Mouse (Mus musculus) midbrain, embryonic 10.5 days (tissue): ENCODE results near the gene Bicd2. TPM values are rescaled to one million over a fixed set of nuclear protein-coding genes. Genes with fewer than 3 reads are reported as not detected.

ENCODE experiments used
- DNase-seq: peaks from one replicate; pipeline ENCODE4 v3.0.0-alpha.2; 2017; ENCODE audit warnings: low spot score
- H3K27ac ChIP-seq: fragments of 300-500 bp; sonication (generic); replicated peaks from 2 replicates; pipeline ENCODE4 v1.5.1; 2016; ENCODE audit warnings: mild to moderate bottlenecking
- H3K27me3 ChIP-seq: fragments of 300-500 bp; sonication (generic); 2 replicates; pipeline ENCODE4 v1.6.1; 2016; ENCODE audit warnings: low read depth, mild to moderate bottlenecking; ENCODE audit not compliant: poor library complexity, severe bottlenecking
- H3K36me3 ChIP-seq: fragments of 300-500 bp; sonication (generic); 2 replicates; pipeline ENCODE4 v1.6.1; 2016; ENCODE audit warnings: mild to moderate bottlenecking, moderate library complexity
- H3K4me1 ChIP-seq: fragments of 300-500 bp; sonication (generic); 2 replicates; pipeline ENCODE4 v1.6.1; 2016
- H3K4me3 ChIP-seq: fragments of 300-500 bp; sonication (generic); 2 replicates; pipeline ENCODE4 v1.5.1; 2016; ENCODE audit warnings: mild to moderate bottlenecking, moderate library complexity
- H3K9me3 ChIP-seq: fragments of 300-500 bp; sonication (generic); replicated peaks from 2 replicates; pipeline ENCODE4 v1.6.1; 2016; ENCODE audit warnings: mild to moderate bottlenecking
- WGBS: fragments of 180-500 bp; shearing (Covaris S2); methylation state at CpG from one replicate; pipeline ENCODE4 v1.1.7; 2016; 5-methylcytosine and 5-hydroxymethylcytosine counted together
- polyA plus RNA-seq: library from polyadenylated mRNA; unstranded; fragments of >200 nt; fragmentation: Nextera tagmentation; extraction: Ambion mirVana; gene quantifications from 2 replicates; pipeline ENCODE4 v1.2.1, GENCODE M21; 2016

Gene Bicd2
- polyA plus RNA-seq, result 29.7 and 33.9 TPM in 2 replicates

DNA sequence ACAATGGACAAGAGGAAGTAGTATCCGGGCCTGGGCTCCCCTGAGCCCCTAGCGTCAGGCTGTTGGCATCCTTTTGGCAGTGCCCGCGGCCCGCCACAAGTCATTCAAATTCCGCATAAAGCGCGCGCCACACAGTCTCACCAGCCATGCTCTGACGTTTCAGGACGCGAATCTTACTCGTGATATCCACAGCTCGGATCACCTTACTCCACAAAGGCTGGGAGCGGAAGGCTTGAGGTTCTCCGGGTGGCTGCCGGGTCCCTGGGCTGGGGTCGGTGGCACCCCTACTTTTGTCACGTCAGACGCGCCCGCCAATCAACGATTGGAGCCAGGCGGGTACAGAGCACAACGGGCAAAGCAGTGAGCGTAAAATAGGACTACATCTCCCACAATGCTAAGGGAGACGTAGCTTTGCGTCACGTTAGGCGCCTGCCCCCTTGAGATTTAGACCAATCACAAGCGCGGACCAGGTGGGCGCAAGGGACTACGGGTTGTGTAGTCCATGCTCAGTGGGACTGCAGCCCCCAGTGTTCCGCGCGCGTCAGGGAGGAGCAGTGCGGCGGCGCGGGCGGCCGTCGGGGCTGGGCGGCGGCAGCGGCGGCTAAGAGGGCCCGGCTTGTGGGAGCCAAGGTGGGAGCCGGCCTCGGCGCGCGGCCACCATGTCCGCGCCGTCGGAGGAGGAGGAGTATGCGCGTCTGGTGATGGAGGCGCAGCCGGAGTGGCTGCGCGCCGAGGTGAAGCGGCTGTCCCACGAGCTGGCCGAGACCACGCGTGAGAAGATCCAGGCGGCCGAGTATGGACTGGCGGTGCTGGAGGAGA, at the start of gene Bicd2:
Bicd2 (plus strand) TSS at position 574 of the 819 bp plus-strand sequence.
- no peaks in the 10 kb centered on the region for H3K9me3 ChIP-seq
- under 1% methylated on average over 74 of the region's 74 CpGs for WGBS
- peaks cover 52% of the 10 kb centered on the region for H3K4me1 ChIP-seq
- no peaks in the 10 kb centered on the region for H3K27me3 ChIP-seq
- H3K36me3 ChIP-seq, result no peaks in the 10 kb centered on the region
- H3K27ac ChIP-seq, result peak within 1 kb of the TSS; percentile 92
- H3K4me3 ChIP-seq, result peak within 1 kb of the TSS; percentile 94
- DNase-seq, result peak; percentile 96

DNA sequence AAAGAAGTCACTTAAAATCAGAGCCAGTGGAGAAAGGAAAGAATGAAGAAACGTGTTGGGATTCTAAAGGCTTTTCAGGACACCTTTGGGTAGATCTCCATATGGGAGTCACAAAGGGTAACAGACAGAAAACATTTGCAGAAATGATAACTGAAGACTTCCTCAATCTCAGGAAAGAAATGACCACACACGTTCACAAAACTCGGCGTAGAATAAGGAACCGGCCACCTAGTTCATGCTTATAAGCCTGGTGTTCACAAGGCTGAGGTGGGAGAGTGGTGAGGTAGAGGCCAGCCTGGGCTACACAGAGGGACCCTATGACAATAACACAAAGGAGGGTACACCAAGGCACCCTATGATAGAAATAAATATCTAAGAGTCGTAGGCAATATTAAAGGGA, 49.4 kb upstream of the Bicd2 start:
- Histone ChIP-seq H3K9me3 (peaks cover 6% of the 10 kb centered on the region; the same call in 1 of the 2 replicates), H3K27ac (no peak overlapping the region), H3K27me3 (no peaks in the 10 kb centered on the region), H3K4me1 (no peaks in the 10 kb centered on the region), H3K4me3 (no peak overlapping the region), H3K36me3 (peaks cover 27% of the 10 kb centered on the region)
- WGBS, result 92% methylated on average over 6 of the region's 6 CpGs
- no peak for DNase-seq

DNA sequence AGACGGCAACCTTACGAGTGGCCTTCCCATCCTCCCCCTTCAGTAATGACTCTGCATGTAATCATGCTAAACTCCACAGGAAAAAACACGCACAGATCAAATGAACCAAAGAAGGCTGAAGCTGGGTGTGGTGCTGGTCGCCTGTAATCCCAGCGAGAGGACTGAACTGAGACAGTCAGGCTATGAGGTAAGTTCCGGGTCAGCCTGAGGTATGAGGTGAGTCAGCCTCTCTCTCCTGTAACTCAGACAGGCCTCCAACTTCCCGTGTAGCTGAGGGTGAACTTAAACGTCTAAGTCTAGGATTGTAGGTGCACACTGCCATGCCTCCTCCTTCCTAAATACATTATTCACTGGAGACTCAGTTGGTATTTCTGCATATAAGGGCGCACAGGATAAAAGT, 47.3 kb upstream of the Bicd2 start:
- 85% methylated on average over 9 of the region's 9 CpGs for WGBS
- H3K4me1 ChIP-seq, result no peaks in the 10 kb centered on the region
- H3K9me3 ChIP-seq, result peaks cover 6% of the 10 kb centered on the region; the same call in 1 of the 2 replicates
- H3K27ac ChIP-seq, result no peak overlapping the region
- no peak overlapping the region for H3K4me3 ChIP-seq
- no peak for DNase-seq
- peaks cover 19% of the 10 kb centered on the region; the same call in 1 of the 2 replicates for H3K36me3 ChIP-seq
- H3K27me3 ChIP-seq, result no peaks in the 10 kb centered on the region

DNA sequence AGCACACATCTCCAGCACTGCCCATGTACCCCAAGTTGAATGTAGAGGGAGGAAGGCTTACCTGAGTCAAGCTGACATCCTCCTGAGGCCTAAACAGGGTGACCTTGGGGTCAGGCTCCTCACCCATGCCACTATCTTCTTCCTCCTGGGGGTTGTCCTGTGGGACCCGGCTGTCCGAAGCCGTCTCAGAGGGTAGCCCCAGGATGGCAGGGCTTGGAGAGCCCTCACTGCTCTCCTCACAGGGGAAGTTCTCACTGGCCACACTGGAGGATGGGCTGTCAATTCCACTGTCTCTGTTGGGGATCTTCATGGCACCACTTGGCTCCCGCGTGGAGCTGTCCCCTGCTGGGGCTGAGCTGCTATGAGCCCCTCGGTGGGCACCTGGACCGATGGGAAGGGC, 45.1 kb upstream of the Bicd2 start:
- no peak overlapping the region for H3K27ac ChIP-seq
- H3K9me3 ChIP-seq, result peaks cover 6% of the 10 kb centered on the region; the same call in 1 of the 2 replicates
- DNase-seq, result no peak
- H3K4me1 ChIP-seq, result no peaks in the 10 kb centered on the region
- H3K4me3 ChIP-seq, result no peak overlapping the region
- WGBS, result 83% methylated on average over 7 of the region's 7 CpGs
- H3K36me3 ChIP-seq, result peaks cover 19% of the 10 kb centered on the region; the same call in 1 of the 2 replicates
- no peaks in the 10 kb centered on the region for H3K27me3 ChIP-seq

DNA sequence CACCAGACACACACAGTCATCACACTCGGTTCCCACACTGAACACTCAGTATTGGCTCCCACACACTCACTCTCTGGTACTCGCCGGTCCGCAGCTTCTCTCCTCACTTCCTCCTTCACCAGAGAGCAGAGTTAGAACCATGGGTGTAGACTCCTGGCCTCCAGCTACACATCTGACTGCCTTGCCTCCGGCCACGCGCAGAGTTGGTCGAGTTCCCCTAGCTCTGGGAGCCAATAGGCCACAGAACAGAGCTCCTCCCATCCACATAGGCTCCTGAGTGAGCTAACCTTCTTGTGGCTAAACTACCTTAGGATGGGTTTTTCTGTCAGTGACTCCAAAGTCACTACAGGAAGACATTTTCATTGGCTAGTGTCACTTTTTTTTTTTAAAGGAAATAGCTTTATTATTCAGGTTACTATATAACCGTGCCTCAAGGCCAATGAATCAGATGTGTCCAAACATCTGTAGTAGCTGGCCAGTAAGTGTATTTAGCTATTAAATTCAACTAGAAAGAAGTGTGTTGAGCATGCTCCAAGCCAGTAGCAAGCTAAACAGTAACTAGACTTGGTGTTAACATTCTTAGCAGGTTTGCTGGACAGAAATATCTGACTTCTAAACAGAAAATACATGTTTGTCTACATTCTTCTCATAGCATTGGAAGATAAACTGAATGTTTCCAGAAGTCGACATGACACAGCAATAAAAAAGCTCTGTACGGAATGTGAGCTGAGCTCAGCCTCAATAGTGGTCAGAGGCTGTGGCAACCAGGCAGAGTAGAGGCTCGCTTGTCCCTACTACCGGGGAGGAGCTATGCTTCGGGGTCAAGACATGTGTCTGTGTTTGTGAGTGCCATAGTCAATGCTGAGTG, 42.6 kb upstream of the Bicd2 start:
- WGBS, result 87% methylated on average over 14 of the region's 14 CpGs
- no peaks in the 10 kb centered on the region for H3K27me3 ChIP-seq
- DNase-seq, result no peak
- H3K27ac ChIP-seq, result no peak overlapping the region
- H3K9me3 ChIP-seq, result no peaks in the 10 kb centered on the region
- H3K36me3 ChIP-seq, result peaks cover 7% of the 10 kb centered on the region; the same call in 1 of the 2 replicates
- H3K4me3 ChIP-seq, result no peak overlapping the region
- H3K4me1 ChIP-seq, result no peaks in the 10 kb centered on the region

DNA sequence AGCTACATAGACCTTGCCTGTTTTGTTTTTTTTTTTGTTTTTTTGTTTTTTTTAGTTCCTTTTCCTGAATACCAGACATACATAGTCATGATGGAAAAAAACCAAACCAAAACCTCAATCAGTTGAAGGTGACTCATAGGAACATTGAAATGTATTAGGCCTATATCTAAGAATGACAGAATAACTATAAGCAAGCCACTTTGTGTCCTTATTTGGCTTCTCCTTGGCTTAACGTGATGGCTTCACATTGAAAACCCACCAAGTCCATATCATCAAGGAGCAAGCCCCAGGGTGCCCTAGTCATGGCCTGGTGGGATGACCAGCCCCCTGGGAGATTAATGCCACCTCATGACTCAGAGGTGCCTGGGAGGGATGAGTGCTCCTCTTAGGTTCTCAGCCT, 40.6 kb upstream of the Bicd2 start:
- 81% methylated on average over 1 of the region's 1 CpGs for WGBS
- Histone ChIP-seq H3K27ac (no peak overlapping the region), H3K27me3 (no peaks in the 10 kb centered on the region), H3K36me3 (peaks cover 7% of the 10 kb centered on the region; the same call in 1 of the 2 replicates), H3K9me3 (no peaks in the 10 kb centered on the region), H3K4me3 (no peak overlapping the region), H3K4me1 (no peaks in the 10 kb centered on the region)
- DNase-seq, result no peak

DNA sequence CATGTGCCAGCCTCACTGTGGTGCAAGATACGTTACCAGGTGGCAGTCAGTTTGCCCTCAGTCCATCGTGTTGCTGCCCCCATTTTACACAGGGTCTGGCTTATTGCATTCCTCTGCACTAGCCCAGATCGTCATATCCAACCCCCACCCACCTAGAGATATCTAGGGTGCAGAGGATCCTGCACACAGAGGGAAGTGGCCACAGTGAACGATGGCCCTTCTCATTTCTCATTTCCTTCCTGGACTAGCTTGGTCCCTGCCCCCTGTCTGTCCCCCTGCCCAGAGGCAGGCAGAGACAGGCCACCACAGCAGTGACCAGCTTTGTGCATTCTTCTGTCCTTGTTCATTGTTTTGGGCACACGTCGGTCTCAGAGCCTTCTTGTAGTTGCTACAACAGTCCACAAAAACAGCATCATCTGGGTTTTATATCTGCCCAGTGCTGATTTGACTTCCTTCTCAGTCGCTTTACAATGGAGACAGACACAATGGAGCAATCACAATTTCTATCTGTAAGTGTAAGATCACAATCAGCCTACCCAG, 34.5 kb upstream of the Bicd2 start:
- H3K36me3 ChIP-seq, result 0 out of 2 replicates have a peak, but pooled peaks cover 3% of the 10 kb centered on the region
- no peak for DNase-seq
- no peaks in the 10 kb centered on the region for H3K9me3 ChIP-seq
- WGBS, result 74% methylated on average over 7 of the region's 7 CpGs
- H3K4me3 ChIP-seq, result no peak overlapping the region
- 0 out of 2 replicates have a peak overlapping the region, but pooled peaks have one; percentile 13 for H3K27ac ChIP-seq
- H3K4me1 ChIP-seq, result peaks cover 14% of the 10 kb centered on the region
- H3K27me3 ChIP-seq, result no peaks in the 10 kb centered on the region

DNA sequence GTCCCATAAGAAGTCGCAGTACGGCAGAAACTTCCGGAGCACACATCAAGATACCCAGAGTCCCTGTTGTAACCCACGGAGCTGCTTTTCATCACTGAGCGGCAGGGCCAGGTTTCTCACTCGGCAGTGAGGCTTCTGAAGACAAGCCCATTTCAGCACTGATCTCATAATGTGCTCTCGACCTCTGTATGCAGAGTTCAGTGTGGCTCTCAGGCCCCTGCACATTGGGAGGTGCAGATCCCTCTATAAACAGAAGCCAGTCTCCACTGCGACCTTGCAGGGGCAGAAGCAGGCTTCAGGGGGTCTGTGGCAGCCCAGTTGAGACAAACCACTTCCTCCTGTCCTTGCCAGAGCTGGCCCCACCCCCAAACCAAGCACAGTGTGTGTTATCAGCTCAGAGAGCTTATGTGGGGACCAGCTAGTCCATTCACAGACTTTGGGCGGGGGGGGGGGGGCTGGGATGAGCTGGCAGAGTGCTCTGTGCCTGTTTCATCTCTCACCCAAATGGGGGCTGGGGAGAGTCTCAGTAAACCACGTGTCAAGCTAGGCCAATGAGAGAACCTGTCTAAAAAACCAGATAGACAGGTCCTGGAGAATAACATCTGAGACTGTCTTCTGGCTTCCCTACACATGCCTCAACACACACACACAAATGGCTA, 33.9 kb upstream of the Bicd2 start:
- DNase-seq, result peak; percentile 20
- H3K27ac ChIP-seq, result peak overlapping the region; percentile 13; the same call in 1 of the 2 replicates

DNA sequence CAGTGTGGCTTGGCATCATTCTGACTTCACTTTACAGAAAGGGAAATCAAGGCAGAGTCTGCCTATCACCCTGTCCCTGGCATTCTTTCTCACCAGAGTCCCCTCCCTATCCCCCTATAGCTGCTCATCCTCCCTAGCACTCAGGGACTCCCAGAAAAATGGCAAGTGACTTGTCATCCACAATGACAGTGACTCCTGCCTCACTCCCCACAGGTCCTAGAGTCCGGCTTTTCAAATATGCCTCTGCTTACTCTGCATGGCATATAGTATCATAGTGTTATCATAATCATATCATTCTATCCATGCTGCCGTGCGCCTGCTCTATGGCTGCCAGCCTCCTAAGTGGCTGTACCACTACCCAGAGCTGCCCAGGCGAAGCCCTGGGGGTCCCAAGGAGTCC, 33.2 kb upstream of the Bicd2 start:
- H3K36me3 ChIP-seq, result 0 out of 2 replicates have a peak, but pooled peaks cover 3% of the 10 kb centered on the region
- H3K27ac ChIP-seq, result no peak overlapping the region
- no peaks in the 10 kb centered on the region for H3K27me3 ChIP-seq
- 94% methylated on average over 4 of the region's 4 CpGs for WGBS
- H3K4me1 ChIP-seq, result peaks cover 14% of the 10 kb centered on the region
- no peak for DNase-seq
- no peak overlapping the region for H3K4me3 ChIP-seq
- no peaks in the 10 kb centered on the region for H3K9me3 ChIP-seq

More for the DNA sequence above, 33.9 kb upstream of the Bicd2 start:
- no peaks in the 10 kb centered on the region for H3K27me3 ChIP-seq
- 0 out of 2 replicates have a peak, but pooled peaks cover 3% of the 10 kb centered on the region for H3K36me3 ChIP-seq
- no peaks in the 10 kb centered on the region for H3K9me3 ChIP-seq
- no peak overlapping the region for H3K4me3 ChIP-seq
- H3K4me1 ChIP-seq, result peaks cover 14% of the 10 kb centered on the region
- 45% methylated on average over 10 of the region's 10 CpGs for WGBS

DNA sequence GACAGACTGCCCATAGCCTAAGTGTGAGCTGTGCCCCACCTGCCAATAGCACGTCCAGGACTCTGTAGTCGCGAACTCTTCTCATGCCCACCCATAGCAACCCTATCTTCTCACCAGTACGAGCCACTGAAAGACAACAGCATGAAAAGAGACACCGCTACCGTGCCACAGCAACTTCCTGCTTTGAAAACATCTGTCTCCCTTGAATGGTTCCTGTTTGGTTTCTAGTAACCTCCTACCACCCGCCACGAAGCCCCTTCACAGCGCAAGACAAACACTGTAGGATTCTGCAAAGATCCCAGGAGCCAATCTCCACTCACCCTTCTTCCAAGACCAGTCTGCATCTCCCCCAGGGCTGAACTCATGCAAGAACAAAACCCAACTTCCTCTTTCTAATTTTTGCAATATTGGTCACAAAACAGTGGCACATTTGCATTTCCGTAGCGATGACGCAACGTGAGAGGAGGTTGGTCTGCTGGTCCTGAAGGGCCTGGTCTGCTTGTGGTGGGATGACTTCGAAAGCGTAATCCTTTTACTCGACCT, 32.5 kb upstream of the Bicd2 start:
- no peak for DNase-seq
- H3K4me1 ChIP-seq, result peaks cover 14% of the 10 kb centered on the region
- H3K4me3 ChIP-seq, result no peak overlapping the region
- 0 out of 2 replicates have a peak, but pooled peaks cover 3% of the 10 kb centered on the region for H3K36me3 ChIP-seq
- WGBS, result 88% methylated on average over 16 of the region's 16 CpGs
- no peak overlapping the region for H3K27ac ChIP-seq
- no peaks in the 10 kb centered on the region for H3K9me3 ChIP-seq
- no peaks in the 10 kb centered on the region for H3K27me3 ChIP-seq

DNA sequence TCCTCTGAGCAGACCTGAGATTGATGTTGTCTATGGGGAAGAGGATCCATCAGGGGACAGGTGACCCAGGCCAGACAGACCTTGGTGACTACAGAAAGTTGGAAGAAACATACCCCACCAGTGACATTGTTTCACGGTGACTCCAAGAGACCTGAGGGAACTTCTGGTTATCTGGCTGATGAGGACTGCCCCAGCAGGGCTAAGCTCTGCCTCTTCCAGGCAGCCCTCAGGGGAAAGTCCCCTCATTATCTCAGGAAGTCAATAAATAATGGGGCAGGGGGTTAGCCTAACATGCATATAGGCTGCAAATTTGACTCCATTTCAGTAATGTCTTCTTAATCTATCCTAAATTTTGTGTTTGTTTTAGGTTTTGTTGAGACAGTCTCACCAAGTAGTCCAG, 31.9 kb upstream of the Bicd2 start:
- no peak for DNase-seq
- H3K4me3 ChIP-seq, result no peak overlapping the region
- 0 out of 2 replicates have a peak, but pooled peaks cover 4% of the 10 kb centered on the region for H3K36me3 ChIP-seq
- H3K9me3 ChIP-seq, result no peaks in the 10 kb centered on the region
- peaks cover 14% of the 10 kb centered on the region for H3K4me1 ChIP-seq
- 84% methylated on average over 1 of the region's 1 CpGs for WGBS
- no peaks in the 10 kb centered on the region for H3K27me3 ChIP-seq
- H3K27ac ChIP-seq, result no peak overlapping the region

DNA sequence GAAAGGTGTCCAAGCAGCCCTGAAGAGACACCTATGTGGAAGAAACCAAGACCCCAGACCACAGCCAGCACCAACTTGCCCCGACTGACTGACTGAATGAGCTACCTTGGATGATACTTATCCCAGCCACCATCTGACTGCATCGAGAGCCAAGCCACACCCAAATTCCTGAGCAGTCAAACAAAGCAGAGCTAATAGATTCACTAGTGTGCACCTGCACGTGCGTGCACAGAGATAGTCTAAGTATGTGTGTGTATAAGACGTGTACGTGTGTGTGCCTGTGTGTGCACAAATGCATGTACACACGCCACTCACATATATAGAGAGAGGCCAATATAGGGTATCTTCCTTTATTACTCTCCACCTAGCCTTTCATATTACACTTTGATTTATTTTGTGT, 29.7 kb upstream of the Bicd2 start:
- H3K4me3 ChIP-seq, result no peak overlapping the region
- peaks cover 24% of the 10 kb centered on the region for H3K4me1 ChIP-seq
- peaks cover 11% of the 10 kb centered on the region; the same call in 1 of the 2 replicates for H3K36me3 ChIP-seq
- H3K27me3 ChIP-seq, result no peaks in the 10 kb centered on the region; the same call in 1 of the 2 replicates
- no peaks in the 10 kb centered on the region for H3K9me3 ChIP-seq
- no peak overlapping the region for H3K27ac ChIP-seq
- no peak for DNase-seq
- WGBS, result 92% methylated on average over 7 of the region's 7 CpGs
